Mouse (Mus musculus) ES-Bruce4 (cell line): ENCODE data around the gene Smyd1. TPM values are rescaled to one million over a fixed set of nuclear protein-coding genes. Genes with fewer than 3 reads are reported as not detected.

ENCODE experiments used
- H3K27ac ChIP-seq: 2 replicates; pipeline ENCODE4 v1.5.1; 2012; ENCODE audit warnings: low read length, inconsistent platforms; ENCODE audit not compliant: insufficient read depth
- H3K27me3 ChIP-seq: 2 replicates; pipeline ENCODE4 v1.6.1; 2012; ENCODE audit warnings: mild to moderate bottlenecking, low read length, inconsistent platforms; ENCODE audit not compliant: control insufficient read depth, poor library complexity, insufficient read depth, severe bottlenecking
- H3K36me3 ChIP-seq: 2 replicates; pipeline ENCODE4 v1.6.1; 2012; ENCODE audit warnings: inconsistent platforms, mild to moderate bottlenecking, low read length, moderate library complexity; ENCODE audit not compliant: control insufficient read depth, poor library complexity, insufficient read depth, severe bottlenecking
- H3K4me1 ChIP-seq: one replicate; pipeline ENCODE4 v1.8.1; 2011; ENCODE audit warnings: low read length; ENCODE audit not compliant: control insufficient read depth, insufficient read depth
- H3K4me3 ChIP-seq: 2 replicates; pipeline ENCODE4 v1.5.1; 2011; ENCODE audit warnings: low read depth, mild to moderate bottlenecking, low read length
- H3K9ac ChIP-seq: 2 replicates; pipeline ENCODE4 v1.6.1; 2012; ENCODE audit warnings: low read depth, mild to moderate bottlenecking, inconsistent platforms; ENCODE audit not compliant: poor library complexity, severe bottlenecking
- H3K9me3 ChIP-seq: replicated peaks from 2 replicates; pipeline ENCODE4 v1.6.1; 2012; ENCODE audit warnings: mild to moderate bottlenecking, low read length, inconsistent platforms; ENCODE audit not compliant: control insufficient read depth, poor library complexity, insufficient read depth, severe bottlenecking
- CTCF ChIP-seq: IDR thresholded peaks from one replicate; pipeline ENCODE4 v1.8.1; 2011; ENCODE audit warnings: low read depth, low read length
- EP300 ChIP-seq: IDR thresholded peaks from 2 replicates; pipeline ENCODE4 v1.6.1; 2011; ENCODE audit warnings: low read depth, low read length; ENCODE audit not compliant: insufficient read depth
- POLR2A ChIP-seq: IDR thresholded peaks from one replicate; pipeline ENCODE4 v1.8.1; 2011; ENCODE audit warnings: low read length; ENCODE audit not compliant: insufficient read depth
- polyA plus RNA-seq: library from polyadenylated mRNA; stranded (reverse); fragments of >200 nt; gene quantifications from 2 replicates; pipeline ENCODE4 v1.2.4, GENCODE M21; 2011; ENCODE audit warnings: low read depth; ENCODE audit not compliant: missing spikeins, insufficient read depth, insufficient read length

Smyd1 gene
- polyA plus RNA-seq, 1 experiment, result 0.42 TPM

- H3K4me3 ChIP-seq, result no peak overlapping the region
- H3K9me3 ChIP-seq, result no peaks in the 10 kb centered on the region
- no peak overlapping the region for H3K27ac ChIP-seq
- H3K9ac ChIP-seq, result no peak overlapping the region
- no peaks in the 10 kb centered on the region for H3K27me3 ChIP-seq
- no peak for TF ChIP-seq EP300
- TF ChIP-seq POLR2A, result no peak
- no peak for TF ChIP-seq CTCF
- H3K4me1 ChIP-seq, result no peaks in the 10 kb centered on the region
- H3K36me3 ChIP-seq, result no peaks in the 10 kb centered on the region
Observed at GRCm38 (mm10) chr6:71208691-71209090, 113.3 kb downstream of the Smyd1 start.

GRCm38 (mm10) chr6:71204166-71204565 is 117.9 kb downstream of the Smyd1 start:
- Histone ChIP-seq H3K4me1 (no peaks in the 10 kb centered on the region), H3K27ac (no peak overlapping the region), H3K9me3 (no peaks in the 10 kb centered on the region), H3K36me3 (no peaks in the 10 kb centered on the region), H3K4me3 (no peak overlapping the region), H3K27me3 (no peaks in the 10 kb centered on the region), H3K9ac (no peak overlapping the region)
- TF ChIP-seq POLR2A (no peak), EP300 (no peak), CTCF (no peak)

- no peak for TF ChIP-seq CTCF
- no peak for TF ChIP-seq POLR2A
- no peak for TF ChIP-seq EP300
- no peaks in the 10 kb centered on the region for H3K4me1 ChIP-seq
Observed at GRCm38 (mm10) chr6:71203674-71204073, 118.4 kb downstream of the Smyd1 start.

GRCm38 (mm10) chr6:71201925-71202324 is 120.1 kb downstream of the Smyd1 start:
- Histone ChIP-seq H3K27me3 (no peaks in the 10 kb centered on the region), H3K36me3 (no peaks in the 10 kb centered on the region), H3K4me1 (peaks cover 3% of the 10 kb centered on the region), H3K9ac (no peak overlapping the region), H3K4me3 (no peak overlapping the region), H3K9me3 (no peaks in the 10 kb centered on the region), H3K27ac (no peak overlapping the region)
- TF ChIP-seq EP300, result no peak
- no peak for TF ChIP-seq CTCF
- no peak for TF ChIP-seq POLR2A

More at GRCm38 (mm10) chr6:71203674-71204073, 118.4 kb downstream of the Smyd1 start:
- no peak overlapping the region for H3K27ac ChIP-seq
- H3K27me3 ChIP-seq, result no peaks in the 10 kb centered on the region
- no peaks in the 10 kb centered on the region for H3K36me3 ChIP-seq
- no peaks in the 10 kb centered on the region for H3K9me3 ChIP-seq
- H3K9ac ChIP-seq, result no peak overlapping the region
- no peak overlapping the region for H3K4me3 ChIP-seq

- Histone ChIP-seq H3K9me3 (no peaks in the 10 kb centered on the region), H3K36me3 (no peaks in the 10 kb centered on the region), H3K4me3 (no peak within 1 kb of the TSS), H3K9ac (no peak within 1 kb of the TSS), H3K4me1 (peaks cover 3% of the 10 kb centered on the region), H3K27me3 (no peaks in the 10 kb centered on the region), H3K27ac (no peak within 1 kb of the TSS)
- TF ChIP-seq CTCF (no peak), POLR2A (no peak), EP300 (no peak)
Observed at GRCm38 (mm10) chr6:71199612-71200011, 122.4 kb downstream of the Smyd1 start, which contains the start of gene Fabp1. Gene Fabp1 (plus strand): TSS chr6:71199827.

- Histone ChIP-seq H3K9me3 (no peaks in the 10 kb centered on the region), H3K27me3 (no peaks in the 10 kb centered on the region), H3K4me1 (peaks cover 3% of the 10 kb centered on the region), H3K9ac (no peak overlapping the region), H3K36me3 (no peaks in the 10 kb centered on the region), H3K4me3 (no peak overlapping the region), H3K27ac (no peak overlapping the region)
- no peak for TF ChIP-seq EP300
- TF ChIP-seq CTCF, result no peak
- no peak for TF ChIP-seq POLR2A
Observed at GRCm38 (mm10) chr6:71197636-71198535, 124.1 kb downstream of the Smyd1 start.
